8 mouse cellular contexts compared by ENCODE assay signal in the genomic region with DNA sequence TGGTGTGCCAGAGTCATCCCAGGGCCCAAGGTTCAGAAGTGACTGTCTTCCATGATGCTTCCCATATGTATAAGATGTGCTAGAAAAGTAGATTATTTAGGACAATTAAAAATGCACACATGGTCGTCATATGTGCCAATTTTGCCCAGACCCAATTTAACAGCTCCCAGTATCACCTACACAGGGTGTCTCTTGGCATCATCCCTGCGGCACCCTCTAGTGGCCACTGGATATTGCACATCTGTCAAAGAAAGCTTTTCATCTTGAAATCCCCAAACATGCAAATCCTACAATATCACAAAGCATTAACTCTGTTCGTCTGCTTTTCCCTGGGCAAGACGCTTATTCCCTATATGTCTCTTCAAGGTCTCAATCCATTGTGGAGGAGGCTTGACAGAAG.
DNase-seq lines count a peak whose midpoint lies in the region; ATAC-seq lines count a peak whose summit lies in the region.

No protein-coding gene starts in this region.

- peak; percentile 10 for DNase-seq in gastrocnemius, postnatal 14 days
- DNase-seq in gastrocnemius, adult 8-10 months (ENCODE audit: low spot score in 2 of 2) = no peak
- DNase-seq in A20 (ENCODE audit: low read depth, low spot score) = peak; percentile 44
- DNase-seq in adrenal gland, postnatal 36 days = peak; percentile 48 to 58
- DNase-seq in forebrain, embryonic 14.5 days (ENCODE audit: low spot score) = peak; percentile 75
- peak; percentile 72 to 76 for DNase-seq in kidney, postnatal 4 days

- intact Hi-C loops in gastrocnemius, postnatal 14 days (cut with DNase I; ENCODE audit: low total_unique reads) = loop anchor here (10.0 kb wide), 1 partner anchor 68 kb away; no protein-coding TSS in a partner anchor

- no peak overlapping the region for H3K4me3 ChIP-seq in forebrain, embryonic 14.5 days (ENCODE audit: low read depth, low read length)
- H3K4me3 ChIP-seq in midbrain, embryonic 13.5 days (replicated peaks) = no peak overlapping the region

- H3K9ac ChIP-seq in forebrain, embryonic 14.5 days (ENCODE audit: low read length) = no peak overlapping the region
- no peak overlapping the region for H3K9ac ChIP-seq in midbrain, embryonic 13.5 days (replicated peaks)

- H3K36me3 ChIP-seq in forebrain, embryonic 14.5 days (ENCODE audit: control insufficient read depth, insufficient read depth, low read length) = no peaks in the 10 kb centered on the region
- no peaks in the 10 kb centered on the region for H3K36me3 ChIP-seq in midbrain, embryonic 13.5 days

- H3K4me2 ChIP-seq in forebrain, embryonic 14.5 days (ENCODE audit: low read length) = no peak overlapping the region
- H3K4me2 ChIP-seq in midbrain, embryonic 13.5 days (replicated peaks) = no peak overlapping the region

- no peak for ATAC-seq in forebrain, embryonic 14.5 days
- peak; percentile 51; the same call in 1 of the 2 replicates for ATAC-seq in midbrain, embryonic 13.5 days
- ATAC-seq in monocyte, adult 5-6 weeks (replicated peaks; ENCODE audit: insufficient number of reproducible peaks, low FRiP score, low TSS enrichment, poor library complexity, severe bottlenecking) = no peak

- H3K4me1 ChIP-seq in forebrain, embryonic 14.5 days (ENCODE audit: control insufficient read depth, insufficient read depth, low read length) = peaks cover 9% of the 10 kb centered on the region; the same call in 1 of the 2 replicates
- H3K4me1 ChIP-seq in midbrain, embryonic 13.5 days (replicated peaks) = peaks cover 13% of the 10 kb centered on the region

- H3K27me3 ChIP-seq in forebrain, embryonic 14.5 days (replicated peaks; ENCODE audit: control insufficient read depth, insufficient read depth, low read length) = no peaks in the 10 kb centered on the region
- peaks cover 24% of the 10 kb centered on the region for H3K27me3 ChIP-seq in midbrain, embryonic 13.5 days

- WGBS in forebrain, embryonic 14.5 days = 29% methylated on average over 4 of the region's 4 CpGs
- WGBS in midbrain, embryonic 13.5 days = 28% methylated on average over 4 of the region's 4 CpGs

- no peaks in the 10 kb centered on the region for H3K9me3 ChIP-seq in forebrain, embryonic 14.5 days (replicated peaks; ENCODE audit: control insufficient read depth, low read length)
- no peaks in the 10 kb centered on the region for H3K9me3 ChIP-seq in midbrain, embryonic 13.5 days

- no peak overlapping the region for H3K27ac ChIP-seq in forebrain, embryonic 14.5 days (ENCODE audit: low read depth, low read length)
- no peak overlapping the region for H3K27ac ChIP-seq in midbrain, embryonic 13.5 days

Comparison
In these comparisons a context has a peak if more than half of its experiments do, and no peak if none do; other contexts are left out.
1. DNase-seq: peak in gastrocnemius, postnatal 14 days (single experiment), A20 (single experiment), adrenal gland, postnatal 36 days (2 of 2), forebrain, embryonic 14.5 days (single experiment) and kidney, postnatal 4 days (2 of 2); none in gastrocnemius, adult 8-10 months (0 of 2).